Mouse (Mus musculus): ENCODE data around the gene Phtf2.

- TF ChIP-seq CTCF (IDR thresholded peaks at IDR 0.05; ENCODE audit: control insufficient read depth, insufficient read depth, insufficient replicate concordance, low read depth, low read length) (no peak), POLR2A (IDR thresholded peaks at IDR 0.05; ENCODE audit: control insufficient read depth, low read depth, low read length) (no peak)
These were observed 140.0 kb downstream of the Phtf2 start for GRCm38 (mm10) chr5:20741936-20742335.

Measured in testis, adult 2 months (tissue).